Mouse (Mus musculus) forebrain, embryonic 13.5 days (tissue): Measurements from ENCODE around the gene Hoxa13. TPM values are rescaled to one million over a fixed set of nuclear protein-coding genes. Genes with fewer than 3 reads are reported as not detected.
A peak's percentile ranks its signal among the peaks of the same experiment; 100 is the strongest.

ENCODE experiments used
- ATAC-seq: fragments of 200-750 bp; cut with Nextera tagmentation; 2 replicates; pipeline ENCODE4 v1.8.0; 2017
- H3K27ac ChIP-seq: fragments of 300-500 bp; sonication (generic); 2 replicates; pipeline ENCODE4 v1.5.1; 2015; ENCODE audit warnings: inconsistent platforms, mild to moderate bottlenecking, moderate library complexity
- H3K27me3 ChIP-seq: fragments of 300-500 bp; sonication (generic); 2 replicates; pipeline ENCODE4 v1.6.1; 2015; ENCODE audit warnings: mild to moderate bottlenecking, inconsistent platforms
- H3K36me3 ChIP-seq: fragments of 300-500 bp; sonication (generic); 2 replicates; pipeline ENCODE4 v1.6.1; 2015; ENCODE audit warnings: mild to moderate bottlenecking, inconsistent platforms; ENCODE audit not compliant: poor library complexity, severe bottlenecking
- H3K4me1 ChIP-seq: fragments of 300-500 bp; sonication (generic); 2 replicates; pipeline ENCODE4 v1.6.1; 2015; ENCODE audit warnings: inconsistent platforms
- H3K4me2 ChIP-seq: fragments of 300-500 bp; sonication (generic); 2 replicates; pipeline ENCODE4 v1.6.1; 2015; ENCODE audit warnings: inconsistent platforms, mild to moderate bottlenecking, moderate library complexity
- H3K4me3 ChIP-seq: fragments of 300-500 bp; sonication (generic); 2 replicates; pipeline ENCODE4 v1.5.1; 2015; ENCODE audit warnings: mild to moderate bottlenecking, inconsistent platforms
- H3K9ac ChIP-seq: fragments of 300-500 bp; sonication (generic); 2 replicates; pipeline ENCODE4 v1.6.1; 2015; ENCODE audit warnings: mild to moderate bottlenecking, inconsistent platforms
- H3K9me3 ChIP-seq: fragments of 300-500 bp; sonication (generic); replicated peaks from 2 replicates; pipeline ENCODE4 v1.6.1; 2016; ENCODE audit warnings: inconsistent platforms
- WGBS: fragments of 180-500 bp; shearing (Covaris S2); methylation state at CpG from one replicate; pipeline ENCODE4 v1.1.7; 2015; 5-methylcytosine and 5-hydroxymethylcytosine counted together
- polyA plus RNA-seq: library from polyadenylated mRNA; unstranded; fragments of >200 nt; fragmentation: Nextera tagmentation; extraction: Ambion mirVana; gene quantifications from 2 replicates; pipeline ENCODE4 v1.2.1, GENCODE M21; 2015

The Hoxa13 gene
- polyA plus RNA-seq, 1 experiment from 2014 or later, result not detected

- H3K9ac ChIP-seq, result peak within 1 kb of the TSS; percentile 52
- no peaks in the 10 kb centered on the region for H3K9me3 ChIP-seq
- H3K4me1 ChIP-seq, result peaks cover 17% of the 10 kb centered on the region
- H3K27ac ChIP-seq, result no peak within 1 kb of the TSS
- H3K4me3 ChIP-seq, result peak within 1 kb of the TSS; percentile 44
- no peaks in the 10 kb centered on the region for H3K36me3 ChIP-seq
- WGBS, result under 1% methylated on average over 46 of the region's 46 CpGs
- ATAC-seq, result peak; percentile 61
- peaks cover 100% of the 10 kb centered on the region for H3K27me3 ChIP-seq
- H3K4me2 ChIP-seq, result peak within 1 kb of the TSS; percentile 72
These were observed 39.2 kb downstream of the Hoxa13 start, which contains the start of gene Hoxa7 for GRCm38 (mm10) chr6:52221337-52221992. Gene Hoxa7 (minus strand): TSS chr6:52221854.

- peaks cover 17% of the 10 kb centered on the region for H3K4me1 ChIP-seq
- H3K27ac ChIP-seq, result no peak overlapping the region
- H3K4me2 ChIP-seq, result peak overlapping the region; percentile 72
- H3K9me3 ChIP-seq, result no peaks in the 10 kb centered on the region
- 7% methylated on average over 12 of the region's 12 CpGs for WGBS
- H3K9ac ChIP-seq, result no peak overlapping the region
- no peaks in the 10 kb centered on the region for H3K36me3 ChIP-seq
- H3K27me3 ChIP-seq, result peaks cover 100% of the 10 kb centered on the region
- ATAC-seq, result no peak
- peak overlapping the region; percentile 44 for H3K4me3 ChIP-seq
These were observed 39.8 kb downstream of the Hoxa13 start for GRCm38 (mm10) chr6:52220865-52221310.

- H3K9ac ChIP-seq, result no peak overlapping the region
- WGBS, result 10% methylated on average over 32 of the region's 32 CpGs
- H3K27me3 ChIP-seq, result peaks cover 100% of the 10 kb centered on the region
- H3K9me3 ChIP-seq, result no peaks in the 10 kb centered on the region
- H3K36me3 ChIP-seq, result no peaks in the 10 kb centered on the region
- no peak overlapping the region for H3K27ac ChIP-seq
- no peak overlapping the region for H3K4me2 ChIP-seq
- peaks cover 17% of the 10 kb centered on the region for H3K4me1 ChIP-seq
- H3K4me3 ChIP-seq, result no peak overlapping the region
- ATAC-seq, result no peak
These were observed 40.4 kb downstream of the Hoxa13 start for GRCm38 (mm10) chr6:52220003-52220864.

GRCm38 (mm10) chr6:52219234-52219942 lies 41.3 kb downstream of the Hoxa13 start:
- Histone ChIP-seq H3K36me3 (no peaks in the 10 kb centered on the region), H3K27ac (no peak overlapping the region), H3K4me3 (no peak overlapping the region), H3K27me3 (peaks cover 100% of the 10 kb centered on the region), H3K9me3 (no peaks in the 10 kb centered on the region), H3K4me2 (no peak overlapping the region), H3K4me1 (peaks cover 17% of the 10 kb centered on the region), H3K9ac (no peak overlapping the region)
- ATAC-seq, result no peak
- 17% methylated on average over 9 of the region's 9 CpGs for WGBS

- ATAC-seq, result no peak
- Histone ChIP-seq H3K27me3 (peaks cover 100% of the 10 kb centered on the region), H3K27ac (no peak overlapping the region), H3K4me1 (peaks cover 17% of the 10 kb centered on the region), H3K9ac (no peak overlapping the region), H3K4me2 (no peak overlapping the region), H3K4me3 (no peak overlapping the region), H3K9me3 (no peaks in the 10 kb centered on the region), H3K36me3 (no peaks in the 10 kb centered on the region)
- WGBS, result 6% methylated on average over 14 of the region's 14 CpGs
These were observed 42.0 kb downstream of the Hoxa13 start for GRCm38 (mm10) chr6:52218643-52219215.

- Histone ChIP-seq H3K4me3 (no peak overlapping the region), H3K36me3 (no peaks in the 10 kb centered on the region), H3K9me3 (no peaks in the 10 kb centered on the region), H3K9ac (no peak overlapping the region), H3K27me3 (peaks cover 100% of the 10 kb centered on the region), H3K4me2 (no peak overlapping the region), H3K4me1 (peaks cover 18% of the 10 kb centered on the region), H3K27ac (no peak overlapping the region)
- no peak for ATAC-seq
- WGBS, result 4% methylated on average over 23 of the region's 23 CpGs
These were observed 42.6 kb downstream of the Hoxa13 start for GRCm38 (mm10) chr6:52217895-52218642.

GRCm38 (mm10) chr6:52217459-52217768 lies 43.3 kb downstream of the Hoxa13 start:
- Histone ChIP-seq H3K9ac (no peak overlapping the region), H3K36me3 (no peaks in the 10 kb centered on the region), H3K4me1 (peaks cover 19% of the 10 kb centered on the region), H3K27me3 (peaks cover 100% of the 10 kb centered on the region), H3K4me2 (peak overlapping the region; percentile 50), H3K27ac (no peak overlapping the region), H3K4me3 (peak overlapping the region; percentile 28), H3K9me3 (no peaks in the 10 kb centered on the region)
- under 1% methylated on average over 25 of the region's 25 CpGs for WGBS
- ATAC-seq, result peak; percentile 66; the same call in 1 of the 2 replicates

GRCm38 (mm10) chr6:52216691-52217458 lies 43.8 kb downstream of the Hoxa13 start:
- H3K4me1 ChIP-seq, result peaks cover 18% of the 10 kb centered on the region
- no peak for ATAC-seq
- WGBS, result 3% methylated on average over 60 of the region's 60 CpGs
- H3K27me3 ChIP-seq, result peaks cover 100% of the 10 kb centered on the region
- H3K36me3 ChIP-seq, result no peaks in the 10 kb centered on the region
- H3K27ac ChIP-seq, result no peak overlapping the region
- peak overlapping the region; percentile 28 for H3K4me3 ChIP-seq
- H3K4me2 ChIP-seq, result peak overlapping the region; percentile 50
- H3K9me3 ChIP-seq, result no peaks in the 10 kb centered on the region
- no peak overlapping the region for H3K9ac ChIP-seq

GRCm38 (mm10) chr6:52215771-52216535 lies 44.7 kb downstream of the Hoxa13 start:
- Histone ChIP-seq H3K9ac (no peak overlapping the region), H3K4me3 (no peak overlapping the region), H3K36me3 (no peaks in the 10 kb centered on the region), H3K4me2 (no peak overlapping the region), H3K27me3 (peaks cover 100% of the 10 kb centered on the region), H3K4me1 (peaks cover 12% of the 10 kb centered on the region), H3K9me3 (no peaks in the 10 kb centered on the region), H3K27ac (no peak overlapping the region)
- WGBS, result 1% methylated on average over 30 of the region's 30 CpGs
- ATAC-seq, result no peak

GRCm38 (mm10) chr6:52215070-52215469 lies 45.6 kb downstream of the Hoxa13 start:
- Histone ChIP-seq H3K9me3 (no peaks in the 10 kb centered on the region), H3K36me3 (no peaks in the 10 kb centered on the region), H3K27me3 (peaks cover 100% of the 10 kb centered on the region), H3K4me1 (peaks cover 12% of the 10 kb centered on the region), H3K9ac (no peak overlapping the region), H3K4me3 (no peak overlapping the region), H3K4me2 (no peak overlapping the region), H3K27ac (no peak overlapping the region)
- 8% methylated on average over 3 of the region's 3 CpGs for WGBS
- no peak for ATAC-seq
